Mouse (Mus musculus) bone marrow macrophage, adult 2 months (primary cell): ENCODE results near the gene Foxe3.

Experiments used
- CTCF ChIP-seq: IDR thresholded peaks from 2 replicates; pipeline ENCODE4 v1.5.1; 2012; ENCODE audit warnings: low read depth, mild to moderate bottlenecking, low read length, moderate library complexity
- POLR2A ChIP-seq: IDR thresholded peaks from 2 replicates; pipeline ENCODE4 v1.6.1; 2012; ENCODE audit warnings: mild to moderate bottlenecking, low read depth, low read length, borderline replicate concordance

DNA sequence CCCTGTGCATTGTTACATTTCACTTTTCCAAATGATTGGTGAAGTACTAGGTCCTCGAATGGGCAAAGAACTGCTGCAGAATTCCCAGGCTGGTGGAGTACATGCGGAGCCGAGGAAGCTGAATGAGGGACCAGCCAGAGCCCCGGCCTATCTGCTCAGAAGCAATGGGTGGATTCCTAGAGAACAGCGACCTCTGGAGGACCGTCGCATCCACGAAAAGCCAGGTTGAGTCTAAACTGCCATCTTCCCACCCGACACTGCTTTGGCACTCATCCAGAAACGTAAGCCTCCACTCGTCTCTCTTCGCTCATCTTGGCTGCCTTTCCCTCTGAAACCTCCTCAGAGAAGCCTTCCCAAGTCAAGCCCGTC lies 12.2 kb downstream of the Foxe3 start:
- TF ChIP-seq POLR2A (no peak), CTCF (no peak)
